Mouse (Mus musculus) myocyte (in vitro differentiated cells): ENCODE results near the gene Syn2. TPM values are rescaled to one million over a fixed set of nuclear protein-coding genes. Genes with fewer than 3 reads are reported as not detected.

ENCODE experiments used
- H3K27me3 ChIP-seq: one replicate; pipeline ENCODE4 v1.6.1; 2011; ENCODE audit not compliant: control insufficient read depth, insufficient read depth, insufficient read length
- H3K36me3 ChIP-seq: one replicate; pipeline ENCODE4 v1.6.1; 2011; ENCODE audit not compliant: control insufficient read depth, insufficient read depth
- H3K4me2 ChIP-seq: one replicate; pipeline ENCODE4 v1.6.1; 2011; ENCODE audit warnings: low read depth, control low read depth
- H3K4me3 ChIP-seq: one replicate; pipeline ENCODE4 v1.5.1; 2011; ENCODE audit warnings: mild to moderate bottlenecking, control low read depth, moderate library complexity
- H3K79me2 ChIP-seq: one replicate; pipeline ENCODE4 v1.6.1; 2011; ENCODE audit not compliant: control insufficient read depth, insufficient read depth
- H3ac ChIP-seq: one replicate; pipeline ENCODE4 v1.6.1; 2011; ENCODE audit not compliant: control insufficient read depth, insufficient read length
- CEBPB ChIP-seq: IDR thresholded peaks from 2 replicates; pipeline ENCODE4 v1.6.1; 2011; ENCODE audit warnings: mild to moderate bottlenecking, moderate library complexity; ENCODE audit not compliant: poor library complexity, insufficient read depth, severe bottlenecking
- E2F4 ChIP-seq: IDR thresholded peaks from one replicate; pipeline ENCODE4 v1.6.1; 2011; ENCODE audit warnings: mild to moderate bottlenecking, control low read depth, moderate library complexity; ENCODE audit not compliant: insufficient read depth
- MAX ChIP-seq: IDR thresholded peaks from one replicate; pipeline ENCODE4 v1.6.1; 2011; ENCODE audit warnings: low read depth, mild to moderate bottlenecking, control low read depth
- MYOD1 ChIP-seq, 3 experiments: IDR thresholded peaks; one replicate each; pipeline ENCODE4 v1.6.1; 2011; ENCODE audit warnings: control low read depth in 2 of 3, low read depth in 2 of 3, mild to moderate bottlenecking in 2 of 3, moderate library complexity in 1 of 3; ENCODE audit not compliant: insufficient read length in 2 of 3, control insufficient read depth in 1 of 3
- MYOG ChIP-seq, 3 experiments: IDR thresholded peaks; one replicate each; pipeline ENCODE4 v1.6.1; 2011; ENCODE audit warnings: control low read depth in 2 of 3, low read depth in 2 of 3, mild to moderate bottlenecking in 2 of 3; ENCODE audit not compliant: insufficient read length in 2 of 3, control insufficient read depth in 1 of 3, insufficient read depth in 1 of 3
- POLR2A ChIP-seq: IDR thresholded peaks from one replicate; pipeline ENCODE4 v1.6.1; 2011; ENCODE audit warnings: low read depth, mild to moderate bottlenecking, control low read depth, moderate library complexity; ENCODE audit not compliant: insufficient read length
- POLR2AphosphoS2 ChIP-seq: IDR thresholded peaks from one replicate; pipeline ENCODE4 v1.6.1; 2011; ENCODE audit warnings: low read depth, control low read depth; ENCODE audit not compliant: insufficient read length
- REST ChIP-seq: IDR thresholded peaks from one replicate; pipeline ENCODE4 v1.6.1; 2011; ENCODE audit warnings: mild to moderate bottlenecking, control low read depth, moderate library complexity; ENCODE audit not compliant: insufficient read depth, insufficient read length
- SRF ChIP-seq: IDR thresholded peaks from one replicate; pipeline ENCODE4 v1.6.1; 2011; ENCODE audit warnings: low read depth; ENCODE audit not compliant: control insufficient read depth, insufficient read length
- TCF12 ChIP-seq: IDR thresholded peaks from one replicate; pipeline ENCODE4 v1.6.1; 2011; ENCODE audit warnings: mild to moderate bottlenecking, control low read depth; ENCODE audit not compliant: poor library complexity, insufficient read depth, severe bottlenecking
- TCF3 ChIP-seq: IDR thresholded peaks from one replicate; pipeline ENCODE4 v1.6.1; 2011; ENCODE audit warnings: low read depth, control low read depth; ENCODE audit not compliant: insufficient read length
- USF1 ChIP-seq: IDR thresholded peaks from one replicate; pipeline ENCODE4 v1.6.1; 2011; ENCODE audit warnings: low read depth, mild to moderate bottlenecking, control low read depth, moderate library complexity
- polyA plus RNA-seq: library from polyadenylated mRNA; unstranded; fragments of >200 nt; fragmentation: generic; extraction: Trizol; gene quantifications from one replicate; pipeline ENCODE4 v1.2.1, GENCODE M21; 2012; ENCODE audit warnings: missing spikeins

The Syn2 gene
- polyA plus RNA-seq, 1 experiment, result 0.30 TPM

- Histone ChIP-seq H3K4me3 (no peak overlapping the region), H3ac (no peak overlapping the region), H3K36me3 (no peaks in the 10 kb centered on the region), H3K79me2 (no peaks in the 10 kb centered on the region), H3K27me3 (peaks cover 15% of the 10 kb centered on the region), H3K4me2 (no peak overlapping the region)
- TF ChIP-seq TCF12, result no peak
- TF ChIP-seq POLR2AphosphoS2, result no peak
- no peak for TF ChIP-seq E2F4
- TF ChIP-seq MAX, result no peak
- TF ChIP-seq USF1, result no peak
- TF ChIP-seq POLR2A, result no peak
- no peak for TF ChIP-seq SRF
- TF ChIP-seq MYOD1 (IDR thresholded peaks at IDR 0.05; ENCODE audit: control insufficient read depth in 1 of 3, insufficient read length in 2 of 3, low read depth in 2 of 3), result no peak
Measured at GRCm38 (mm10) chr6:115102542-115102941, 32.2 kb upstream of the Syn2 start.

GRCm38 (mm10) chr6:115111426-115111825, 23.3 kb upstream of the Syn2 start:
- Histone ChIP-seq H3K79me2 (no peaks in the 10 kb centered on the region), H3K27me3 (peaks cover 16% of the 10 kb centered on the region), H3K4me3 (no peak overlapping the region), H3K36me3 (no peaks in the 10 kb centered on the region), H3K4me2 (no peak overlapping the region), H3ac (no peak overlapping the region)
- no peak for TF ChIP-seq TCF3
- TF ChIP-seq POLR2AphosphoS2, result no peak
- no peak for TF ChIP-seq POLR2A
- TF ChIP-seq MAX, result no peak
- TF ChIP-seq MYOG (IDR thresholded peaks at IDR 0.05; ENCODE audit: control insufficient read depth in 1 of 3, insufficient read depth in 1 of 3, insufficient read length in 2 of 3, low read depth in 2 of 3), result no peak
- TF ChIP-seq TCF12, result no peak
- no peak for TF ChIP-seq CEBPB
- TF ChIP-seq MYOD1 (IDR thresholded peaks at IDR 0.05; ENCODE audit: control insufficient read depth in 1 of 3, insufficient read length in 2 of 3, low read depth in 2 of 3), result no peak
- TF ChIP-seq USF1, result no peak
- TF ChIP-seq E2F4, result no peak
- TF ChIP-seq REST, result no peak

GRCm38 (mm10) chr6:115122181-115122580, 12.5 kb upstream of the Syn2 start:
- Histone ChIP-seq H3K27me3 (no peaks in the 10 kb centered on the region), H3K79me2 (no peaks in the 10 kb centered on the region), H3ac (no peak overlapping the region), H3K4me3 (no peak overlapping the region), H3K4me2 (no peak overlapping the region), H3K36me3 (no peaks in the 10 kb centered on the region)
- TF ChIP-seq POLR2AphosphoS2 (no peak), CEBPB (no peak), SRF (no peak), TCF12 (no peak), E2F4 (no peak), MYOD1 (IDR thresholded peaks at IDR 0.05; ENCODE audit: control insufficient read depth in 1 of 3, insufficient read length in 2 of 3, low read depth in 2 of 3) (no peak), MAX (no peak), TCF3 (no peak), REST (no peak), USF1 (no peak), POLR2A (no peak), MYOG (IDR thresholded peaks at IDR 0.05; ENCODE audit: control insufficient read depth in 1 of 3, insufficient read depth in 1 of 3, insufficient read length in 2 of 3, low read depth in 2 of 3) (no peak)

- Histone ChIP-seq H3K79me2 (no peaks in the 10 kb centered on the region), H3K4me3 (peak overlapping the region; percentile 4), H3ac (no peak overlapping the region), H3K36me3 (no peaks in the 10 kb centered on the region), H3K4me2 (peak overlapping the region; percentile 75), H3K27me3 (no peaks in the 10 kb centered on the region)
- no peak for TF ChIP-seq POLR2A
- TF ChIP-seq TCF12, result peak; percentile 73
- peak; percentile 92 to 98 (median 98) for TF ChIP-seq MYOD1 (IDR thresholded peaks at IDR 0.05; ENCODE audit: control insufficient read depth in 1 of 3, insufficient read length in 2 of 3, low read depth in 2 of 3)
- no peak for TF ChIP-seq MAX
- TF ChIP-seq MYOG (IDR thresholded peaks at IDR 0.05; ENCODE audit: control insufficient read depth in 1 of 3, insufficient read depth in 1 of 3, insufficient read length in 2 of 3, low read depth in 2 of 3), result peak; percentile 40 to 92 (median 86)
- peak; percentile 72 for TF ChIP-seq TCF3
- no peak for TF ChIP-seq SRF
- TF ChIP-seq CEBPB, result no peak
Measured at GRCm38 (mm10) chr6:115123262-115124201, 11.2 kb upstream of the Syn2 start.
